Comparison of ENCODE assay signal across 17 mouse cellular contexts in the genomic region with DNA sequence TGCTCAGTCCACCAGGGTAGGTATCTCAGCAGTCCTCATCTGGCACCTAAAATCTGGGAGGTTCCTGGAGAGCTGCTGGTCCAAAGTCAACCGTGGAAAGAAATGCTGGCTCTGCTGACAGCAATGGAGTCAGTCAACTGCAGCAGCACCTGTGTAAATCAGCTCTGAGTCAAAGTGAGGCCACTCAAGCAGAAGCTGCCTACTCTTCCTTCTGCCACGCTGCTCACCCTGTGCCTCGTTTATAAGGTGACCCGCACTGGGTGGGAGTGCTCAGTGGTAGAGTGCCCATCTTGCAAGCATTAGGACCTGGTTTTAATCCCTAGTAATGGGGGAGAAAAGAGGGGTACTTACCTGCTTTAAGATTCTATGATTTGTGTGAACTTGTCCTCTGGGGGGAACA.
"Had no signal": no experiment of that assay in that cellular context is flagged by ENCODE, and none has a peak within 500 bp of the region (broad histone marks: within the 10 kb centered on the region; RNA-seq: fewer than 3 reads in every experiment).

No protein-coding gene starts in this region.

- H3K4me3 ChIP-seq: limb, embryonic 12.5 days; liver, embryonic 13.5 days; lung, embryonic 15.5 days; megakaryocyte, embryonic 14.5 days; neural tube, embryonic 15.5 days had no signal

- H3K27ac ChIP-seq: limb, embryonic 12.5 days; liver, embryonic 13.5 days; lung, embryonic 15.5 days; macrophage; neural tube, embryonic 15.5 days had no signal

- H3K36me3 ChIP-seq: limb, embryonic 12.5 days; liver, embryonic 13.5 days; lung, embryonic 15.5 days; neural tube, embryonic 15.5 days had no signal

- H3K27me3 ChIP-seq: limb, embryonic 12.5 days; liver, embryonic 13.5 days; lung, embryonic 15.5 days; megakaryocyte, embryonic 14.5 days; neural tube, embryonic 15.5 days had no signal

- H3K9me3 ChIP-seq: liver, embryonic 13.5 days; lung, embryonic 15.5 days; megakaryocyte, embryonic 14.5 days; neural tube, embryonic 15.5 days had no signal

- H3K9ac ChIP-seq: limb, embryonic 12.5 days; liver, embryonic 13.5 days; liver, postnatal 0 days; lung, embryonic 15.5 days; neural tube, embryonic 15.5 days had no signal

- ATAC-seq: intestine, embryonic 16.5 days; liver, postnatal 0 days; midbrain, embryonic 16.5 days had no signal

- H3K4me1 ChIP-seq: limb, embryonic 12.5 days; liver, embryonic 13.5 days; lung, embryonic 15.5 days; megakaryocyte, embryonic 14.5 days had no signal

- DNase-seq: layer of hippocampus, adult 9-11 months; liver; liver, embryonic 13.5 days; liver, postnatal 0 days; lung, postnatal 14 days; right cerebral cortex, postnatal 4 days; spleen, adult 18-20 months; thymus, adult 2 months; thymus, postnatal 25 days had no signal

- H3K4me2 ChIP-seq: limb, embryonic 12.5 days; liver, embryonic 13.5 days; lung, embryonic 15.5 days; midbrain, embryonic 11.5 days; neural tube, embryonic 15.5 days had no signal
